Mouse (Mus musculus) ES-E14 (cell line): ENCODE data around the gene Gm21970. TPM values are rescaled to one million over a fixed set of nuclear protein-coding genes. Genes with fewer than 3 reads are reported as not detected.
A peak's percentile ranks its signal among the peaks of the same experiment; 100 is the strongest.

Experiments used
- DNase-seq: peaks from one replicate; pipeline ENCODE4 v3.0.0-alpha.2; 2013; ENCODE audit warnings: low read depth, low spot score
- H3K27ac ChIP-seq: 2 replicates; pipeline ENCODE4 v1.5.1; 2012; ENCODE audit warnings: low read depth, mild to moderate bottlenecking, low read length, moderate library complexity, mixed read lengths; ENCODE audit not compliant: poor library complexity, insufficient read depth, severe bottlenecking
- H3K36me3 ChIP-seq: 2 replicates; pipeline ENCODE4 v1.6.1; 2012; ENCODE audit warnings: mild to moderate bottlenecking, low read length, moderate library complexity, mixed read lengths; ENCODE audit not compliant: control insufficient read depth, poor library complexity, insufficient read depth, severe bottlenecking
- H3K4me1 ChIP-seq, 2 experiments: fragments of 150-350 bp in 1 of 2; sonication (generic) in 1 of 2; 2 replicates each; pipeline ENCODE4 v1.6.1; 2012; ENCODE audit warnings: low read length in 2 of 2, mild to moderate bottlenecking in 1 of 2, mixed read lengths in 1 of 2; ENCODE audit not compliant: control insufficient read depth in 2 of 2, insufficient read depth in 2 of 2, poor library complexity in 1 of 2
- H3K4me3 ChIP-seq, 2 experiments: fragments of 150-350 bp in 1 of 2; sonication (generic) in 1 of 2; 2 replicates each; pipeline ENCODE4 v1.5.1; 2012; ENCODE audit warnings: low read length in 2 of 2, low read depth in 1 of 2, mild to moderate bottlenecking in 1 of 2, mixed read lengths in 1 of 2; ENCODE audit not compliant: insufficient read depth in 1 of 2, poor library complexity in 1 of 2, severe bottlenecking in 1 of 2
- H3K9ac ChIP-seq: 2 replicates; pipeline ENCODE4 v1.6.1; 2012; ENCODE audit warnings: low read depth, mild to moderate bottlenecking, low read length, mixed read lengths; ENCODE audit not compliant: poor library complexity, insufficient read depth, severe bottlenecking
- H3K9me3 ChIP-seq: fragments of 150-350 bp; sonication (generic); 2 replicates; pipeline ENCODE4 v1.6.1; 2012; ENCODE audit warnings: low read depth, mild to moderate bottlenecking, low read length; ENCODE audit not compliant: control insufficient read depth, insufficient read depth
- CHD2 ChIP-seq: IDR thresholded peaks from 2 replicates; pipeline ENCODE4 v1.6.1; 2014; ENCODE audit warnings: mild to moderate bottlenecking, low read depth, low read length, inconsistent platforms
- HCFC1 ChIP-seq: IDR thresholded peaks from 2 replicates; pipeline ENCODE4 v1.6.1; 2012; ENCODE audit warnings: low read length, inconsistent platforms, borderline replicate concordance; ENCODE audit not compliant: insufficient read depth
- MAFK ChIP-seq: IDR thresholded peaks from 2 replicates; pipeline ENCODE4 v1.6.1; 2014; ENCODE audit warnings: mild to moderate bottlenecking, low read depth, low read length, inconsistent platforms; ENCODE audit not compliant: insufficient read depth
- ZC3H11A ChIP-seq: IDR thresholded peaks from 2 replicates; pipeline ENCODE4 v1.6.1; 2012; ENCODE audit warnings: low read depth, mild to moderate bottlenecking, inconsistent platforms, low read length, borderline replicate concordance
- ZNF384 ChIP-seq: IDR thresholded peaks from 2 replicates; pipeline ENCODE4 v1.6.1; 2012; ENCODE audit warnings: low read depth, low read length, inconsistent platforms
- in situ Hi-C, 2 experiments: fragments of 600-800 bp; cut with MboI; formaldehyde crosslinking; loops; one replicate each; pipeline ENCODE4 v1.15.1; 2025; ENCODE audit warnings: low sequenced_read_pairs in 2 of 2, inconsistent platforms in 1 of 2; ENCODE audit not compliant: unreplicated experiment in 2 of 2
- total RNA-seq: library from RNA; depleted of rRNA; stranded (reverse); fragments of 300-350 nt; gene quantifications from 2 replicates; pipeline ENCODE4 v1.2.3, GENCODE M21; 2012

Gm21970 gene
- total RNA-seq, 1 experiment = not detected

GRCm38 (mm10) chr16:91355160-91355559, 36.4 kb upstream of the Gm21970 start:
- Histone ChIP-seq H3K9ac (no peak overlapping the region), H3K27ac (no peak overlapping the region), H3K4me1 (no peaks in the 10 kb centered on the region), H3K9me3 (no peaks in the 10 kb centered on the region), H3K4me3 (no peak overlapping the region), H3K36me3 (no peaks in the 10 kb centered on the region)
- TF ChIP-seq HCFC1 = no peak
- no peak for TF ChIP-seq ZNF384
- no peak for TF ChIP-seq MAFK
- TF ChIP-seq ZC3H11A = no peak
- no peak for TF ChIP-seq CHD2
- in situ Hi-C loops = loop anchor here in 1 of 2 experiments (25.0 kb wide), 1 partner anchor 268 kb away; the partner anchor contains the start of gene 4932438H23Rik
- DNase-seq = no peak

- TF ChIP-seq MAFK (no peak), CHD2 (no peak), HCFC1 (no peak), ZNF384 (no peak), ZC3H11A (no peak)
- DNase-seq = no peak
- no peak overlapping the region for H3K9ac ChIP-seq
- H3K9me3 ChIP-seq = no peaks in the 10 kb centered on the region
- no peaks in the 10 kb centered on the region for H3K36me3 ChIP-seq
- no peak overlapping the region for H3K4me3 ChIP-seq
- in situ Hi-C loops = loop anchor here in 1 of 2 experiments (25.0 kb wide), 1 partner anchor 270 kb away; the partner anchor contains the start of gene 4932438H23Rik
- no peak overlapping the region for H3K27ac ChIP-seq
- H3K4me1 ChIP-seq = no peaks in the 10 kb centered on the region
Measured at GRCm38 (mm10) chr16:91356760-91357525, 34.6 kb upstream of the Gm21970 start.

- in situ Hi-C loops = loop anchor here in 1 of 2 experiments (25.0 kb wide), 1 partner anchor 270 kb away; the partner anchor contains the start of gene 4932438H23Rik
Measured at GRCm38 (mm10) chr16:91357526-91357900, 34.0 kb upstream of the Gm21970 start.

GRCm38 (mm10) chr16:91358555-91358954, 33.0 kb upstream of the Gm21970 start:
- in situ Hi-C loops = loop anchor here in 1 of 2 experiments (25.0 kb wide), 1 partner anchor 271 kb away; the partner anchor contains the start of gene 4932438H23Rik
- Histone ChIP-seq H3K9ac (no peak overlapping the region), H3K4me1 (no peaks in the 10 kb centered on the region), H3K36me3 (no peaks in the 10 kb centered on the region), H3K27ac (no peak overlapping the region), H3K4me3 (no peak overlapping the region), H3K9me3 (no peaks in the 10 kb centered on the region)
- peak; percentile 78 for DNase-seq
- TF ChIP-seq MAFK (no peak), ZC3H11A (peak; percentile 82), HCFC1 (no peak)

More at GRCm38 (mm10) chr16:91357526-91357900, 34.0 kb upstream of the Gm21970 start:
- Histone ChIP-seq H3K27ac (no peak overlapping the region), H3K9me3 (no peaks in the 10 kb centered on the region), H3K4me3 (no peak overlapping the region), H3K36me3 (no peaks in the 10 kb centered on the region), H3K9ac (no peak overlapping the region), H3K4me1 (no peaks in the 10 kb centered on the region)
- TF ChIP-seq ZC3H11A (no peak), MAFK (no peak), CHD2 (no peak), HCFC1 (no peak), ZNF384 (no peak)
- no peak for DNase-seq
